Mouse (Mus musculus) thymus, adult 2 months (tissue): ENCODE data around the gene Gjc2. TPM values are rescaled to one million over a fixed set of nuclear protein-coding genes. Genes with fewer than 3 reads are reported as not detected.

ENCODE experiments used
- DNase-seq: peaks from one replicate; pipeline ENCODE4 v3.0.0; 2021
- H3K27ac ChIP-seq: fragments of 200-500 bp; 2 replicates; pipeline ENCODE4 v1.5.1; 2012; ENCODE audit warnings: low read length, control low read depth; ENCODE audit not compliant: control insufficient read depth, insufficient read depth
- H3K27me3 ChIP-seq: fragments of 200-500 bp; 2 replicates; pipeline ENCODE4 v1.6.1; 2012; ENCODE audit warnings: mild to moderate bottlenecking, low read length, moderate library complexity, mixed read lengths; ENCODE audit not compliant: control insufficient read depth, insufficient read depth
- H3K36me3 ChIP-seq: fragments of 200-500 bp; 2 replicates; pipeline ENCODE4 v1.6.1; 2012; ENCODE audit warnings: mild to moderate bottlenecking, low read length, moderate library complexity; ENCODE audit not compliant: control insufficient read depth, insufficient read depth
- H3K4me1 ChIP-seq: fragments of 200-500 bp; replicated peaks from 2 replicates; pipeline ENCODE4 v1.6.1; 2012; ENCODE audit warnings: low read length; ENCODE audit not compliant: control insufficient read depth, insufficient read depth
- H3K4me3 ChIP-seq: fragments of 200-500 bp; 2 replicates; pipeline ENCODE4 v1.5.1; 2012; ENCODE audit warnings: mild to moderate bottlenecking, low read length, control low read depth, moderate library complexity; ENCODE audit not compliant: control insufficient read depth, insufficient read depth
- CTCF ChIP-seq: fragments of 200-500 bp; IDR thresholded peaks from 2 replicates; pipeline ENCODE4 v1.5.1; 2012; ENCODE audit warnings: mild to moderate bottlenecking, control low read depth, low read length, moderate library complexity, borderline replicate concordance; ENCODE audit not compliant: control insufficient read depth, poor library complexity, insufficient read depth; ENCODE audit errors: extremely low read depth
- POLR2A ChIP-seq: fragments of 200-500 bp; IDR thresholded peaks from 2 replicates; pipeline ENCODE4 v1.6.1; 2012; ENCODE audit warnings: mild to moderate bottlenecking, low read length, control low read depth, moderate library complexity; ENCODE audit not compliant: control insufficient read depth, poor library complexity, insufficient read depth; ENCODE audit errors: extremely low read depth
- WGBS: fragments of 180-500 bp; shearing (Covaris S2); methylation state at CpG from one replicate; pipeline ENCODE4 v1.1.7; 2018; 5-methylcytosine and 5-hydroxymethylcytosine counted together
- polyA plus RNA-seq: library from polyadenylated mRNA; depleted of rRNA; stranded (reverse); fragments of >200 nt; gene quantifications from 2 replicates; pipeline ENCODE4 v1.2.3, GENCODE M21; 2012

Gene Gjc2
- polyA plus RNA-seq, 1 experiment = 0.66 TPM

- no peak overlapping the region for H3K27ac ChIP-seq
- DNase-seq = no peak
- TF ChIP-seq CTCF = no peak
- no peak for TF ChIP-seq POLR2A
- no peaks in the 10 kb centered on the region for H3K4me1 ChIP-seq
- no peak overlapping the region for H3K4me3 ChIP-seq
- 53% methylated on average over 3 of the region's 3 CpGs for WGBS
- no peaks in the 10 kb centered on the region for H3K36me3 ChIP-seq
- no peaks in the 10 kb centered on the region for H3K27me3 ChIP-seq
Observed at GRCm38 (mm10) chr11:59151729-59152128, 31.3 kb downstream of the Gjc2 start.

- Histone ChIP-seq H3K4me3 (no peak overlapping the region), H3K27ac (no peak overlapping the region), H3K36me3 (no peaks in the 10 kb centered on the region), H3K27me3 (no peaks in the 10 kb centered on the region), H3K4me1 (no peaks in the 10 kb centered on the region)
- TF ChIP-seq CTCF (no peak), POLR2A (no peak)
- no peak for DNase-seq
- WGBS = 74% methylated on average over 3 of the region's 3 CpGs
Observed at GRCm38 (mm10) chr11:59149302-59149701, 33.7 kb downstream of the Gjc2 start.

GRCm38 (mm10) chr11:59142962-59143361 is 40.1 kb downstream of the Gjc2 start:
- H3K4me3 ChIP-seq = no peak overlapping the region
- peaks cover 3% of the 10 kb centered on the region; the same call in 1 of the 2 replicates for H3K4me1 ChIP-seq
- no peak overlapping the region for H3K27ac ChIP-seq
- no peaks in the 10 kb centered on the region for H3K27me3 ChIP-seq
- TF ChIP-seq POLR2A = no peak
- no peak for TF ChIP-seq CTCF
- DNase-seq = no peak
- H3K36me3 ChIP-seq = no peaks in the 10 kb centered on the region
- 90% methylated on average over 5 of the region's 5 CpGs for WGBS

GRCm38 (mm10) chr11:59141772-59142370 is 41.1 kb downstream of the Gjc2 start:
- Histone ChIP-seq H3K4me3 (no peak overlapping the region), H3K36me3 (no peaks in the 10 kb centered on the region), H3K27ac (no peak overlapping the region), H3K4me1 (peaks cover 3% of the 10 kb centered on the region; the same call in 1 of the 2 replicates), H3K27me3 (no peaks in the 10 kb centered on the region; the same call in 1 of the 2 replicates)
- no peak for DNase-seq
- TF ChIP-seq POLR2A (no peak), CTCF (no peak)
- WGBS = 7% methylated on average over 14 of the region's 14 CpGs

GRCm38 (mm10) chr11:59138537-59139486 is 44.2 kb downstream of the Gjc2 start:
- no peak overlapping the region for H3K27ac ChIP-seq
- TF ChIP-seq POLR2A (no peak), CTCF (no peak)
- H3K27me3 ChIP-seq = peaks cover 7% of the 10 kb centered on the region; the same call in 1 of the 2 replicates
- no peak overlapping the region for H3K4me3 ChIP-seq
- WGBS = 93% methylated on average over 19 of the region's 19 CpGs
- no peaks in the 10 kb centered on the region for H3K36me3 ChIP-seq
- peaks cover 3% of the 10 kb centered on the region; the same call in 1 of the 2 replicates for H3K4me1 ChIP-seq
- no peak for DNase-seq

GRCm38 (mm10) chr11:59136994-59137706 is 45.9 kb downstream of the Gjc2 start:
- H3K27ac ChIP-seq = no peak overlapping the region
- peaks cover 3% of the 10 kb centered on the region; the same call in 1 of the 2 replicates for H3K4me1 ChIP-seq
- no peak for TF ChIP-seq CTCF
- TF ChIP-seq POLR2A = no peak
- no peaks in the 10 kb centered on the region for H3K36me3 ChIP-seq
- peaks cover 7% of the 10 kb centered on the region; the same call in 1 of the 2 replicates for H3K27me3 ChIP-seq
- WGBS = 86% methylated on average over 12 of the region's 12 CpGs
- H3K4me3 ChIP-seq = no peak overlapping the region
- DNase-seq = no peak
